12 mouse cellular contexts compared by ENCODE assay signal in the genomic region with DNA sequence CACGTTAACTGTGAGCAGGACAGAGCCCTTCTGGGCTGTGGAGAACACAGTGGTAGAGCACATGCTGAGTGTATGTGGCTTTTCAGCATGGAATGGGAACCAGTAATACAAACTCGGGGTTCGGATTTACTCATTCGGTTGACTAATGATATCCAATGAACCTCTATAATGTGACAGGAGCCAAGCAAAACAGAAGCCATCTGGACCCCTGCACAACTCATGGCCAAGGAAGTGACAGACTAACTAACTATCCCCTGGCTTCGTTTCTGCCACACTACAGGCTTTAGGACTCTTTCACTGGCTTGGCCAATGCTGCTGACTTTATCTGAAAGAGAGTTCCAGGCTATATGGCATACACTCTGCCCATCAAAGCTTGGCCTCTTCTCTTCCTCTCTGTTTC.
"Had no signal": no experiment of that assay in that cellular context is flagged by ENCODE, and none has a peak within 500 bp of the region (broad histone marks: within the 10 kb centered on the region; RNA-seq: fewer than 3 reads in every experiment).

No protein-coding gene starts in this region.

- H3K4me2 ChIP-seq: limb, embryonic 13.5 days; midbrain, embryonic 12.5 days; neural tube, embryonic 15.5 days had no signal

- H3K4me1 ChIP-seq: midbrain, embryonic 12.5 days; neural tube, embryonic 15.5 days had no signal

- H3K4me3 ChIP-seq: limb, embryonic 13.5 days; midbrain, embryonic 12.5 days; myocyte; neural tube, embryonic 15.5 days had no signal

- H3K27me3 ChIP-seq: limb, embryonic 13.5 days; midbrain, embryonic 12.5 days; neural tube, embryonic 15.5 days had no signal

- H3K9me3 ChIP-seq: limb, embryonic 13.5 days; midbrain, embryonic 12.5 days; neural tube, embryonic 15.5 days had no signal

- H3K36me3 ChIP-seq: limb, embryonic 13.5 days; midbrain, embryonic 12.5 days; neural tube, embryonic 15.5 days had no signal

- H3K9ac ChIP-seq: limb, embryonic 13.5 days; liver, embryonic 14.5 days; midbrain, embryonic 12.5 days; neural tube, embryonic 15.5 days had no signal

- DNase-seq: kidney, postnatal 25 days; layer of hippocampus, adult 9-11 months; layer of hippocampus, postnatal 36 days; lung, adult 18-20 months; right cerebral cortex, adult 18-20 months; right cerebral cortex, postnatal 25 days; thymus, postnatal 4 days had no signal

- H3K27ac ChIP-seq: limb, embryonic 13.5 days; liver, embryonic 14.5 days; midbrain, embryonic 12.5 days; neural tube, embryonic 15.5 days had no signal
